Mouse (Mus musculus) heart, embryonic 13.5 days (tissue): ENCODE data around the gene Apaf1. TPM values are rescaled to one million over a fixed set of nuclear protein-coding genes. Genes with fewer than 3 reads are reported as not detected.

Experiments
- ATAC-seq: fragments of 200-750 bp; cut with Nextera tagmentation; 2 replicates; pipeline ENCODE4 v1.8.0; 2017; ENCODE audit warnings: moderate TSS enrichment; ENCODE audit not compliant: insufficient number of reproducible peaks, low FRiP score, low TSS enrichment; ENCODE audit errors: extremely low read depth
- H3K27ac ChIP-seq: fragments of 300-500 bp; sonication (generic); replicated peaks from 2 replicates; pipeline ENCODE4 v1.5.1; 2015; ENCODE audit warnings: moderate library complexity, mild to moderate bottlenecking, inconsistent platforms
- H3K27me3 ChIP-seq: fragments of 300-500 bp; sonication (generic); replicated peaks from 2 replicates; pipeline ENCODE4 v1.6.1; 2015; ENCODE audit warnings: mild to moderate bottlenecking, inconsistent platforms
- H3K36me3 ChIP-seq: fragments of 300-500 bp; sonication (generic); 2 replicates; pipeline ENCODE4 v1.6.1; 2015; ENCODE audit warnings: mild to moderate bottlenecking, inconsistent platforms
- H3K4me1 ChIP-seq: fragments of 300-500 bp; sonication (generic); 2 replicates; pipeline ENCODE4 v1.6.1; 2015; ENCODE audit warnings: inconsistent platforms
- H3K4me2 ChIP-seq: fragments of 300-500 bp; sonication (generic); 2 replicates; pipeline ENCODE4 v1.6.1; 2015; ENCODE audit warnings: inconsistent platforms, mild to moderate bottlenecking, moderate library complexity
- H3K4me3 ChIP-seq: fragments of 300-500 bp; sonication (generic); 2 replicates; pipeline ENCODE4 v1.5.1; 2015; ENCODE audit warnings: moderate library complexity, mild to moderate bottlenecking, inconsistent platforms
- H3K9ac ChIP-seq: fragments of 300-500 bp; sonication (generic); 2 replicates; pipeline ENCODE4 v1.6.1; 2015; ENCODE audit warnings: inconsistent platforms, mild to moderate bottlenecking, moderate library complexity
- H3K9me3 ChIP-seq: fragments of 300-500 bp; sonication (generic); 2 replicates; pipeline ENCODE4 v1.6.1; 2016; ENCODE audit warnings: inconsistent platforms
- WGBS: fragments of 180-500 bp; shearing (Covaris S2); methylation state at CpG from one replicate; pipeline ENCODE4 v1.1.7; 2015; ENCODE audit warnings: mixed read lengths; 5-methylcytosine and 5-hydroxymethylcytosine counted together
- polyA plus RNA-seq: library from polyadenylated mRNA; unstranded; fragments of >200 nt; fragmentation: Nextera tagmentation; extraction: Ambion mirVana; gene quantifications from 2 replicates; pipeline ENCODE4 v1.2.1, GENCODE M21; 2015

The Apaf1 gene
- polyA plus RNA-seq, 1 experiment from 2014 or later = 11.9 TPM

- H3K9ac ChIP-seq = no peak overlapping the region
- H3K4me2 ChIP-seq = no peak overlapping the region
- no peaks in the 10 kb centered on the region for H3K27me3 ChIP-seq
- H3K36me3 ChIP-seq = peaks cover 64% of the 10 kb centered on the region
- no peak for ATAC-seq
- H3K4me3 ChIP-seq = no peak overlapping the region
- no peaks in the 10 kb centered on the region for H3K9me3 ChIP-seq
- no peak overlapping the region for H3K27ac ChIP-seq
- WGBS = 87% methylated on average over 2 of the region's 2 CpGs
- H3K4me1 ChIP-seq = peaks cover 8% of the 10 kb centered on the region; the same call in 1 of the 2 replicates
Measured at GRCm38 (mm10) chr10:91076667-91077066, 5.9 kb downstream of the Apaf1 start.

- Histone ChIP-seq H3K4me1 (no peaks in the 10 kb centered on the region), H3K27me3 (no peaks in the 10 kb centered on the region), H3K9me3 (no peaks in the 10 kb centered on the region), H3K4me2 (no peak overlapping the region), H3K4me3 (no peak overlapping the region), H3K27ac (no peak overlapping the region), H3K36me3 (peaks cover 72% of the 10 kb centered on the region), H3K9ac (no peak overlapping the region)
- ATAC-seq = no peak
- 68% methylated on average over 3 of the region's 3 CpGs for WGBS
Measured at GRCm38 (mm10) chr10:91073345-91073744, 9.2 kb downstream of the Apaf1 start.

- Histone ChIP-seq H3K9me3 (no peaks in the 10 kb centered on the region), H3K27me3 (no peaks in the 10 kb centered on the region), H3K4me1 (no peaks in the 10 kb centered on the region), H3K36me3 (peaks cover 71% of the 10 kb centered on the region), H3K27ac (no peak overlapping the region), H3K4me3 (no peak overlapping the region), H3K4me2 (no peak overlapping the region), H3K9ac (no peak overlapping the region)
- no peak for ATAC-seq
- 50% methylated on average over 1 of the region's 1 CpGs for WGBS
Measured at GRCm38 (mm10) chr10:91071768-91072167, 10.8 kb downstream of the Apaf1 start.

GRCm38 (mm10) chr10:91062355-91062754 is 20.2 kb downstream of the Apaf1 start:
- Histone ChIP-seq H3K9me3 (no peaks in the 10 kb centered on the region), H3K4me1 (0 out of 2 replicates have a peak, but pooled peaks cover 7% of the 10 kb centered on the region), H3K4me2 (no peak overlapping the region), H3K27ac (no peak overlapping the region), H3K4me3 (no peak overlapping the region), H3K9ac (no peak overlapping the region), H3K27me3 (no peaks in the 10 kb centered on the region), H3K36me3 (peaks cover 94% of the 10 kb centered on the region)
- no peak for ATAC-seq
- 83% methylated on average over 6 of the region's 6 CpGs for WGBS

GRCm38 (mm10) chr10:91060742-91061141 is 21.8 kb downstream of the Apaf1 start:
- 30% methylated on average over 5 of the region's 5 CpGs for whole genome bisulfite sequencing
- no peak overlapping the region for H3K9ac ChIP-seq
- no peak overlapping the region for H3K27ac ChIP-seq
- no peaks in the 10 kb centered on the region for H3K9me3 ChIP-seq
- ATAC-seq = no peak
- H3K4me3 ChIP-seq = no peak overlapping the region
- H3K4me1 ChIP-seq = 0 out of 2 replicates have a peak, but pooled peaks cover 7% of the 10 kb centered on the region
- no peaks in the 10 kb centered on the region for H3K27me3 ChIP-seq
- H3K36me3 ChIP-seq = peaks cover 86% of the 10 kb centered on the region
- H3K4me2 ChIP-seq = no peak overlapping the region

- Histone ChIP-seq H3K4me1 (peaks cover 4% of the 10 kb centered on the region; the same call in 1 of the 2 replicates), H3K9me3 (no peaks in the 10 kb centered on the region), H3K27ac (no peak overlapping the region), H3K27me3 (no peaks in the 10 kb centered on the region), H3K9ac (no peak overlapping the region), H3K4me2 (no peak overlapping the region), H3K36me3 (peaks cover 85% of the 10 kb centered on the region), H3K4me3 (no peak overlapping the region)
- no peak for ATAC-seq
Measured at GRCm38 (mm10) chr10:91052734-91053133, 29.8 kb downstream of the Apaf1 start.

GRCm38 (mm10) chr10:91051156-91051555 is 31.4 kb downstream of the Apaf1 start:
- Histone ChIP-seq H3K4me3 (no peak overlapping the region), H3K27me3 (no peaks in the 10 kb centered on the region), H3K27ac (no peak overlapping the region), H3K9ac (no peak overlapping the region), H3K36me3 (peaks cover 91% of the 10 kb centered on the region), H3K4me2 (no peak overlapping the region), H3K4me1 (peaks cover 4% of the 10 kb centered on the region; the same call in 1 of the 2 replicates), H3K9me3 (no peaks in the 10 kb centered on the region)
- ATAC-seq = no peak
- 87% methylated on average over 3 of the region's 3 CpGs for WGBS

GRCm38 (mm10) chr10:91049696-91050095 is 32.9 kb downstream of the Apaf1 start:
- H3K4me1 ChIP-seq = 0 out of 2 replicates have a peak, but pooled peaks cover under 1% of the 10 kb centered on the region
- peaks cover 86% of the 10 kb centered on the region for H3K36me3 ChIP-seq
- H3K9me3 ChIP-seq = no peaks in the 10 kb centered on the region
- no peak overlapping the region for H3K9ac ChIP-seq
- no peak overlapping the region for H3K4me3 ChIP-seq
- H3K27ac ChIP-seq = no peak overlapping the region
- no peak for ATAC-seq
- WGBS = 89% methylated on average over 4 of the region's 4 CpGs
- H3K27me3 ChIP-seq = no peaks in the 10 kb centered on the region
- H3K4me2 ChIP-seq = no peak overlapping the region

- H3K27me3 ChIP-seq = no peaks in the 10 kb centered on the region
- H3K9me3 ChIP-seq = no peaks in the 10 kb centered on the region
- no peak overlapping the region for H3K27ac ChIP-seq
- H3K4me2 ChIP-seq = no peak overlapping the region
- H3K4me3 ChIP-seq = no peak overlapping the region
- H3K4me1 ChIP-seq = no peaks in the 10 kb centered on the region
- no peak for ATAC-seq
- peaks cover 53% of the 10 kb centered on the region for H3K36me3 ChIP-seq
- 28% methylated on average over 8 of the region's 8 CpGs for WGBS
- H3K9ac ChIP-seq = no peak overlapping the region
Measured at GRCm38 (mm10) chr10:91033942-91034341, 48.6 kb downstream of the Apaf1 start.

GRCm38 (mm10) chr10:91032399-91032798 is 50.2 kb downstream of the Apaf1 start:
- ATAC-seq = no peak
- no peak overlapping the region for H3K4me2 ChIP-seq
- WGBS = 18% methylated on average over 4 of the region's 4 CpGs

GRCm38 (mm10) chr10:91031176-91031575 is 51.4 kb downstream of the Apaf1 start:
- H3K4me2 ChIP-seq = no peak overlapping the region
- no peak overlapping the region for H3K9ac ChIP-seq
- H3K9me3 ChIP-seq = no peaks in the 10 kb centered on the region
- no peaks in the 10 kb centered on the region for H3K4me1 ChIP-seq
- no peak overlapping the region for H3K4me3 ChIP-seq
- no peak overlapping the region for H3K27ac ChIP-seq
- no peak for ATAC-seq
- WGBS = 87% methylated on average over 9 of the region's 9 CpGs
- H3K36me3 ChIP-seq = peaks cover 44% of the 10 kb centered on the region
- no peaks in the 10 kb centered on the region for H3K27me3 ChIP-seq

More at GRCm38 (mm10) chr10:91032399-91032798, 50.2 kb downstream of the Apaf1 start:
- no peak overlapping the region for H3K27ac ChIP-seq
- H3K27me3 ChIP-seq = no peaks in the 10 kb centered on the region
- H3K4me3 ChIP-seq = no peak overlapping the region
- H3K9ac ChIP-seq = no peak overlapping the region
- H3K4me1 ChIP-seq = no peaks in the 10 kb centered on the region
- H3K36me3 ChIP-seq = peaks cover 55% of the 10 kb centered on the region
- no peaks in the 10 kb centered on the region for H3K9me3 ChIP-seq

- Histone ChIP-seq H3K27ac (no peak overlapping the region), H3K27me3 (no peaks in the 10 kb centered on the region), H3K4me3 (no peak overlapping the region), H3K9me3 (no peaks in the 10 kb centered on the region), H3K4me1 (no peaks in the 10 kb centered on the region), H3K4me2 (no peak overlapping the region), H3K9ac (no peak overlapping the region), H3K36me3 (peaks cover 35% of the 10 kb centered on the region)
- no peak for ATAC-seq
Measured at GRCm38 (mm10) chr10:91029002-91029539, 53.5 kb downstream of the Apaf1 start.
